Mouse (Mus musculus) lung, postnatal 0 days (tissue): ENCODE data around the gene Ubl7. TPM values are rescaled to one million over a fixed set of nuclear protein-coding genes. Genes with fewer than 3 reads are reported as not detected.
"Not testable (repeated sequence)": the region's sequence is repeated elsewhere in the genome, so short reads cannot be mapped to it uniquely, and the experiment has no call there.

Experiments used
- ATAC-seq: fragments of 200-750 bp; cut with Nextera tagmentation; 2 replicates; pipeline ENCODE4 v1.8.0; 2017; ENCODE audit warnings: moderate library complexity
- DNase-seq: peaks from one replicate; pipeline ENCODE4 v3.0.0-alpha.2; 2016; ENCODE audit warnings: low spot score
- H3K27ac ChIP-seq: fragments of 300-500 bp; sonication (generic); 2 replicates; pipeline ENCODE4 v1.5.1; 2014; ENCODE audit warnings: antibody characterized with exemption, mild to moderate bottlenecking, low read length, mixed read lengths
- H3K27me3 ChIP-seq: fragments of 300-500 bp; sonication (generic); replicated peaks from 2 replicates; pipeline ENCODE4 v1.6.1; 2014; ENCODE audit warnings: low read length, mixed read lengths; ENCODE audit not compliant: insufficient read depth
- H3K36me3 ChIP-seq: fragments of 300-500 bp; sonication (generic); 2 replicates; pipeline ENCODE4 v1.6.1; 2014; ENCODE audit warnings: low read length, mixed read lengths; ENCODE audit not compliant: insufficient read depth
- H3K4me1 ChIP-seq: fragments of 300-500 bp; sonication (generic); 2 replicates; pipeline ENCODE4 v1.6.1; 2014; ENCODE audit warnings: antibody characterized with exemption, low read depth, low read length, mixed read lengths; ENCODE audit not compliant: insufficient read depth
- H3K4me2 ChIP-seq: fragments of 300-500 bp; sonication (generic); replicated peaks from 2 replicates; pipeline ENCODE4 v1.6.1; 2014; ENCODE audit warnings: low read depth, mild to moderate bottlenecking, low read length, moderate library complexity, mixed read lengths
- H3K4me3 ChIP-seq: fragments of 300-500 bp; sonication (generic); 2 replicates; pipeline ENCODE4 v1.5.1; 2014; ENCODE audit warnings: low read depth, low read length
- H3K9ac ChIP-seq: fragments of 300-500 bp; sonication (generic); replicated peaks from 2 replicates; pipeline ENCODE4 v1.6.1; 2014; ENCODE audit warnings: low read depth, mild to moderate bottlenecking
- H3K9me3 ChIP-seq: fragments of 300-500 bp; sonication (generic); 2 replicates; pipeline ENCODE4 v1.6.1; 2016; ENCODE audit warnings: low read length, mixed read lengths
- CTCF ChIP-seq: IDR thresholded peaks from 2 replicates; pipeline ENCODE4 v1.5.1; 2016; ENCODE audit warnings: antibody characterized with exemption, mild to moderate bottlenecking
- EP300 ChIP-seq: IDR thresholded peaks from 2 replicates; pipeline ENCODE4 v1.6.1; 2016; ENCODE audit warnings: antibody characterized with exemption, mild to moderate bottlenecking, control low read depth
- WGBS: fragments of 180-500 bp; shearing (Covaris S2); extraction: QIAGEN DNeasy Blood & Tissue Kit; methylation state at CpG from one replicate; pipeline ENCODE4 v1.1.7; 2014; 5-methylcytosine and 5-hydroxymethylcytosine counted together
- polyA plus RNA-seq: library from polyadenylated mRNA; unstranded; fragments of >200 nt; fragmentation: Nextera tagmentation; extraction: Ambion mirVana; gene quantifications from 2 replicates; pipeline ENCODE4 v1.2.1, GENCODE M21; 2015

Ubl7 gene
- polyA plus RNA-seq, 1 experiment from 2014 or later, result 120 TPM

DNA sequence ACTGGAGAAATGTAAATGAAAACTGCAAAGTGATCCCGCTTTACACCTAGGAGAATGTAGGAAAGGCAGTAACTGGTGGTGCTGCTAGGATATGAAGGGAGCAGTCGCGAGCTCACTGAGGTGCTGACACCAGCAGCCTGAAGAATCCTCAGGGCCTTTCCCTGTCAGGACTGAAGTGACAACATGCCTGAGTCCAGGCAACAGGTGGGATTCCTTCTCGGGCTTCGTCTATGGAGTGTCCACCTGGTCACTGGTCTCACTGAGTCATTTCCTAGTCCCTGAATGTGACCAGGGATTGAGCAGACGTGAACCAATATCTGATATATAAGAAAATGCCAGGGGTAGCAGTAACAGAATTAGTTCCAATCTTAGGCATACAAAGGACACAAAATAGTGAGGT, 42.0 kb upstream of the Ubl7 start:
- ATAC-seq (no peak), DNase-seq (no peak)
- 71% methylated on average over 6 of the region's 6 CpGs for WGBS
- Histone ChIP-seq H3K9ac (no peak overlapping the region), H3K27ac (no peak overlapping the region), H3K36me3 (no peaks in the 10 kb centered on the region), H3K4me1 (no peaks in the 10 kb centered on the region), H3K27me3 (no peaks in the 10 kb centered on the region), H3K9me3 (no peaks in the 10 kb centered on the region), H3K4me2 (no peak overlapping the region), H3K4me3 (no peak overlapping the region)
- TF ChIP-seq EP300 (no peak), CTCF (no peak)

DNA sequence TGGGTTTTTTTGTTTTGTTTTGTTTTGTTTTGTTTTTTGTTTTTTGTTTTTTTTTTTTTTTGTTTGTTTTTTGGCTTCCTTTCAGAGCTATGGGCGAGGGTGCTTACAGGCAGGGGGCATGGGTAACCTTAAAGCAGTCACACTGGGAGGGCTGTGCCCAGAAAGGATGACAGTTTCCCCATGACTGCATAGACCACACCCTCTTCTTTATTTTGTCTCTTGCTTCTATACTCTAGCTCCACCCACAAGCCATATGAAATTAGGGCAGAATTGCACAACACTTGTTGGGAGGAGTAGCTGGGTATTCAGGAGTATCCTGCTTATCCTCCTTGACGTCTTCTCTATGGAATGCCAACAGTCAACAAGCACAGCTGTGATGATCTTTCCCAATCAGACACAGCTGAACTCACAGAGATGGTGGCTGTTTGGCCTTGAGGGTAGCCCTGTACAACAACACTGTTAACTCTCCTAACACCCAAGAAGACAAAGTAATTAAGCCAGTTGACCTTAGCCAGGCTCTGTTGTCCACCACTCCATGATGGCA, 40.4 kb upstream of the Ubl7 start:
- peak; percentile 77 for DNase-seq
- 34% methylated on average over 2 of the region's 2 CpGs for whole genome bisulfite sequencing
- Histone ChIP-seq H3K4me2 (no peak overlapping the region), H3K27me3 (no peaks in the 10 kb centered on the region), H3K9me3 (no peaks in the 10 kb centered on the region), H3K27ac (no peak overlapping the region), H3K36me3 (no peaks in the 10 kb centered on the region), H3K9ac (no peak overlapping the region), H3K4me1 (no peaks in the 10 kb centered on the region), H3K4me3 (no peak overlapping the region)
- ATAC-seq, result peak; percentile 53
- TF ChIP-seq CTCF (no peak), EP300 (no peak)

DNA sequence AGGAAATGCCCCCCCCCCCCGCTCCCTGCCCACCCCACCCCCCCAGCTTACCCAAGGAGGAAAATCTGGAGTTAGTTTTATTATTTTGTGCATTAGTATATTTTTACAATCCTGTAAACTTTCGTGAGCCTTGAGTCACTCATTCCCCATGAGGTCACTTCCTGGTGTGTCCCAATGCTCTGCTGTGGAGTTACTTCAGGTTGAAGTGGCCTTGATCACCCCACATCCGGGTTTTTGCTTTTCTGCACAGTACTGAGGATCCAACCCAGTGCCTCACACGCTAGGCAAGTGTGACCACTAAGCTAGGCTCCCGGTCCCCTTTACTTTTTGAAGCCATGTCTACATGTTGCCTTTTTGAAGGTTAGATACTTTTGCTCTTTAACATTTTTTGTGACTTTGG, 36.6 kb upstream of the Ubl7 start:
- Histone ChIP-seq H3K36me3 (no peaks in the 10 kb centered on the region), H3K9ac (no peak overlapping the region), H3K27me3 (no peaks in the 10 kb centered on the region), H3K27ac (no peak overlapping the region), H3K4me2 (no peak overlapping the region), H3K9me3 (no peaks in the 10 kb centered on the region), H3K4me3 (no peak overlapping the region), H3K4me1 (no peaks in the 10 kb centered on the region)
- ATAC-seq, result peak; percentile 46; the same call in 1 of the 2 replicates
- WGBS, result 56% methylated on average over 5 of the region's 5 CpGs
- TF ChIP-seq EP300 (no peak), CTCF (no peak)
- DNase-seq, result peak; percentile 38

DNA sequence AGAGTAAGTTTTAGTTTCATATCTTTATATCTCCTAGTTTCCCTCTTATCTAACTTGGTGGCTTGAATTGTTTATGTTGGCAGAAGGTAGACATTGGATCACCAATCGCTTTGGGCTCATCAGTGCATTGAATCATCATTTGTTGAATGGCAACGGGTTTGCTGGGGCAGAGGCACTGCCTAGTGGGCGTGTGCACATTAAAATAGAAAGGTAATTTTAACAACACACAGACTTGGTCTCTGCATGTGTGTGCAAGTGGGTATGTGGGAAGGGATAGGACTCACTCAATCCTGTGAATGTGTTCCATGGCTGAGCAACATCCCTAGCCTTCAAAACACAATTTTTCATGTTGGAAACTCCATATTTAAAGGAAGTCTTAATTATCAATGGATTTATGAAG, 35.8 kb upstream of the Ubl7 start:
- no peak overlapping the region for H3K27ac ChIP-seq
- H3K9ac ChIP-seq, result no peak overlapping the region
- no peaks in the 10 kb centered on the region for H3K27me3 ChIP-seq
- 36% methylated on average over 3 of the region's 3 CpGs for WGBS
- no peaks in the 10 kb centered on the region for H3K9me3 ChIP-seq
- no peaks in the 10 kb centered on the region for H3K4me1 ChIP-seq
- no peaks in the 10 kb centered on the region for H3K36me3 ChIP-seq
- ATAC-seq (no peak), DNase-seq (no peak)
- no peak for TF ChIP-seq CTCF
- TF ChIP-seq EP300, result no peak
- H3K4me2 ChIP-seq, result no peak overlapping the region
- H3K4me3 ChIP-seq, result no peak overlapping the region

DNA sequence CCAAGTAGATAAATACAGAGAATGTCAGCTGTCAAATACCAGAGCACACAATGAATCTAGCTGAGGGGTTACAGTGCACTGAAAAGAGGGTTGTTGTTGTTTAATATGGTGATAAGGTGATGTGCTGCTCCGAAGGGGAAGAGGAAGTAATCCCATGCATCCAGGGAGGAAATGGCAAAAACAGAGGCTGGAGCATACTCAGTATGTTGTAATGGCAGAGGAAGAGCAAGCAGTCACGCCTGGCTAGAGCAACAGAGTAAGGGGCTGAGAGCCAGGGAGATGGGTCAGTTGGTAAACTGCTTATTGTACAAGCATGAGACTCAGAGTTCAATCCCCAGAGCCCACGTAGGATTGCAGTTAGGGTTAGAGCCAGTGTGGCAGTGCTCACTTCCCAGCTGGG, 31.6 kb upstream of the Ubl7 start:
- no peak overlapping the region for H3K27ac ChIP-seq
- H3K4me3 ChIP-seq, result no peak overlapping the region
- ATAC-seq, result no peak
- no peaks in the 10 kb centered on the region for H3K4me1 ChIP-seq
- DNase-seq, result no peak
- no peak overlapping the region for H3K4me2 ChIP-seq
- H3K9ac ChIP-seq, result no peak overlapping the region
- 22% methylated on average over 3 of the region's 3 CpGs for WGBS
- H3K9me3 ChIP-seq, result no peaks in the 10 kb centered on the region
- no peaks in the 10 kb centered on the region for H3K36me3 ChIP-seq
- no peaks in the 10 kb centered on the region for H3K27me3 ChIP-seq
- no peak for TF ChIP-seq CTCF
- no peak for TF ChIP-seq EP300

DNA sequence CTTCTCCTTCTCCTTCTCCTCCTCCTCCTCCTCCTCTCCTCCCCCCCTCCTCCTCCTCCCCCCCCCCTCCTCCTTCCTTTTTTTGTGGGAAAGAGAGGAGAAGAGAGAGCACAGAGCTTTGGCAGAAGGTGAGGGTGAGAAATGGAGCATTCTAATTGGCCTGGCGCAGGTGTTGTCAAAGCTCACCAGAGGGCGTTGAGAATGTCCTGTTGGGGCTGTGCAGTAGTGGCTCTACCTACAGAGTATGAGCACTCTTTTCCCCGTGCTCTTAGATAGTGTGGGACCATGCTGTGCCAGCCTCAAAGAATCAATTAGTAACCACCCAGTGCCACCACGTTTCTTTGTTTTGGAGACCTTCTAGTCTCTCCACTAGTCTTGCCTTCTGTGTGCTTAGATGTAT, 30.5 kb upstream of the Ubl7 start:
- H3K9ac ChIP-seq, result no peak overlapping the region
- WGBS, result 29% methylated on average over 4 of the region's 4 CpGs

DNA sequence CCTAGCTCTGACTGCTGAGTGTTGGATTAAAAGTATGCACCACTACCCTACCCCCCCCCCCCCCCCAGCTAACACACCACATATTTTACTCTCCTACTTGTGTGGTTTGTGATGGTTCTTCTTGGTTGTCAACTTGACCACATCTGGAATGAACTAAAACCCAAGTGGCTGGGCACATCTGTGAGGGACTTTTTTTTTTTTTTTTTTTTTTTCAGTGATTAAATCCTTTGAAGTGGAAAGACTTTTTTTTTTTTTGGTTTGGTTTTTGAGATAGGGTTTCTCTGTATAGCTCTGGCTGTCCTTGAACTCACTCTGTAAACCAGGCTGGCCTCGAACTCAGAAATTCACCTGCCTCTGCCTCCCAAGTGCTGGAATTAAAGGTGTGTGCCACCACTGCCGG, 29.0 kb upstream of the Ubl7 start:
- not testable (repeated sequence) for H3K4me2 ChIP-seq, ATAC-seq, DNase-seq, H3K4me3 ChIP-seq, H3K4me1 ChIP-seq, H3K9me3 ChIP-seq, H3K36me3 ChIP-seq, H3K27me3 ChIP-seq, H3K9ac ChIP-seq, H3K27ac ChIP-seq
- 78% methylated on average over 2 of the region's 2 CpGs for WGBS

More for the DNA sequence above, 30.5 kb upstream of the Ubl7 start:
- Histone ChIP-seq H3K4me3 (no peak overlapping the region), H3K27ac (no peak overlapping the region), H3K4me2 (no peak overlapping the region), H3K27me3 (no peaks in the 10 kb centered on the region), H3K4me1 (no peaks in the 10 kb centered on the region), H3K36me3 (no peaks in the 10 kb centered on the region), H3K9me3 (no peaks in the 10 kb centered on the region)
- DNase-seq (no peak), ATAC-seq (no peak)
- TF ChIP-seq CTCF, result no peak
- TF ChIP-seq EP300, result no peak
